Mouse (Mus musculus): ENCODE data around the gene Lbr. TPM values are rescaled to one million over a fixed set of nuclear protein-coding genes. Genes with fewer than 3 reads are reported as not detected.

Gene Lbr
- polyA plus RNA-seq, 1 experiment, result 5.8 TPM

DNA sequence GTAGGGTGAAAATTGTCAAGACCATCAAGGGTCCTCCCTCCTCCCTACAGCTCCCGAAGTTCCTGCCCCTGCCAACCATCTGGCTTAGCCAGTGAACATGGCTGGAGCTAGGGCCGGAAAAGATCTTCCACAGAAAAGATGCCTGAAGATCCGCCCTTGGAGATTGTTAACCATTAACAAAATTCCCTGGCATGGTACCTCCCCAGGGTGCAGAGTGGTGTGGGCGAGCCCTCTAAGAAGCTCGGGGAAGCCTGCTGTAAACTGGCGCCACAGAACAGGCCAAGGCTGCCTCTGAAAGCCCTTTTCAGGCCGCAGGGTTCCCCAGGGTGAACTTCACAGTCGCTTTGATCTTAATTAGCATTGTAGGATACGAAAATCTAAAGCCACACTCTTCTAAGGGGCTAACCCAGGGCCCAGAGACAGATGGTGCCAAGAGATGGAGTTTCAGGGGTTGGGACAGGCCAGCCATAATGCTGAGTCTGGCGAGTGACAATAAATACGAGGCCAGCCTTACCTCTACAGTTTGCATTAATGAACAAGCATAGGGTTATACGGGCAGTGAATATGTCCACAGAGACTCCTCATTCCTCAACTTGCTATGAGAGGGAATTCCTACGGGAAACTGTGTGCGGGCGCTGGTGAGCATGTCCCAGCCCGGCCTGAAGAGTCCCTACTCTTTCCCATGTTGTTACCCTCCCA, 20.0 kb upstream of the Lbr start:
- Histone ChIP-seq H3K4me1 (ENCODE audit: control insufficient read depth, insufficient read depth, insufficient read length, low read length) (no peaks in the 10 kb centered on the region), H3K4me3 (ENCODE audit: insufficient read depth, low read depth, low read length) (no peak overlapping the region), H3K27ac (replicated peaks; ENCODE audit: low read depth, low read length) (no peak overlapping the region)

- Histone ChIP-seq H3K4me3 (ENCODE audit: insufficient read depth, low read depth, low read length) (no peak overlapping the region), H3K27ac (replicated peaks; ENCODE audit: low read depth, low read length) (peak overlapping the region; percentile 75), H3K4me1 (ENCODE audit: control insufficient read depth, insufficient read depth, insufficient read length, low read length) (no peaks in the 10 kb centered on the region)
Observed at GRCm38 (mm10) chr1:181861181-181861902, 18.5 kb upstream of the Lbr start.

DNA sequence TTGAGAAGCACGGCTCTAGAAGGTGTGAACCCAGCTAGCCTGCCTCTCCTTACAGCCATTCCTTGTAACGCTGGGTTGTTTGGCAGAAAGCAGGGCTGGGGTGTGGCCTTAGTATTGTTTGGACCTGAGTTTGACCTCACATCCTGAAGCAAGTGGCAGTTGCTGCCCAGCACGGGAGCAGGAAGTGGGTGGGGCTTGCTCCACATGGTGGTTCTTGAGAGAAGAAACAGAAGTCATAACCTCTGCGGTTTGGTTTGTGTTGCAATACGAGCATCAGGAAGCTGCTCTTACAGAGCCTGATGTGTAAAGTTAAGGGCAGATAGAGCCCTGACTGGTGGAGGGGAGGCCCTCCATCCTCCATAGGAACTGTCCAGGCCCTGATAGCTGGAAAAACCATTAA, 17.8 kb upstream of the Lbr start:
- H3K27ac ChIP-seq (replicated peaks; ENCODE audit: low read depth, low read length), result peak overlapping the region; percentile 92
- H3K4me1 ChIP-seq (ENCODE audit: control insufficient read depth, insufficient read depth, insufficient read length, low read length), result no peaks in the 10 kb centered on the region
- H3K4me3 ChIP-seq (ENCODE audit: insufficient read depth, low read depth, low read length), result no peak overlapping the region

- Histone ChIP-seq H3K4me1 (ENCODE audit: control insufficient read depth, insufficient read depth, insufficient read length, low read length) (peaks cover 6% of the 10 kb centered on the region; the same call in 1 of the 2 replicates), H3K27ac (replicated peaks; ENCODE audit: low read depth, low read length) (no peak overlapping the region), H3K4me3 (ENCODE audit: insufficient read depth, low read depth, low read length) (no peak overlapping the region)
Observed at GRCm38 (mm10) chr1:181856329-181856728, 13.5 kb upstream of the Lbr start.

GRCm38 (mm10) chr1:181854829-181855228, 12.0 kb upstream of the Lbr start:
- H3K4me3 ChIP-seq (ENCODE audit: insufficient read depth, low read depth, low read length), result no peak overlapping the region
- peaks cover 9% of the 10 kb centered on the region; the same call in 1 of the 2 replicates for H3K4me1 ChIP-seq (ENCODE audit: control insufficient read depth, insufficient read depth, insufficient read length, low read length)

DNA sequence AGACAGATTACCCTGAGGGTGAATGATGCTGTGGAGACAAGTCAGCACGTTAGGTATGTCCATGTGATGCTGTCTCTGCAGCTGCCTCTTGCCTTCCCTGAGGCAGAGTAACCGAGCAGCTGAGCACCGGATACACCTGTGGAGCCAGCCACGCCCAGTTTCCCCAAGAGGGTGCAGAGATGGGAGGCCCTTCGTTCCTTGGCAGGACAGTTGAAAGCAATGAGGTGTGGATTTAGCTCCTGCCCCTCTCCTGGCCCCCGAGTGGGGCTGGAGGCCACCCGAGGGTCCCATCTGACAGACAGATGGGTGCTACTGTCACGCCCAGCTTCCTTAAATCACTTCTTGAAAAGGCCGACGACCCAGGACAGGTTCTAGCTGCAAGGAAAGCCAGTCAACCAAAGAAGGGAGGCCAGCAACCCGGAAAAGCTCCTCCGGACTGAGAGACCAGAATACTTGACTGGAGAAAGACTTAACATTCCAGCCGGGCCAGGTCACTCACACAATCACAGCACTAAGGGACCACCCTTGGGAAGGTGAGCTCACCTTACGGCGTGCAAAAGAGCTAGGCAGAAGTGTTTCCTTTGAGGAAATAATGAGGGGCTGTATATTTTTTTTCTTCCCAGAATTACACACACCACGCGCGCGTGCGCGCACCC, 10.4 kb upstream of the Lbr start:
- Histone ChIP-seq H3K27ac (replicated peaks; ENCODE audit: low read depth, low read length) (peak overlapping the region; percentile 93), H3K4me3 (ENCODE audit: insufficient read depth, low read depth, low read length) (peak overlapping the region; percentile 46), H3K4me1 (ENCODE audit: control insufficient read depth, insufficient read depth, insufficient read length, low read length) (peaks cover 9% of the 10 kb centered on the region; the same call in 1 of the 2 replicates)

More at GRCm38 (mm10) chr1:181854829-181855228, 12.0 kb upstream of the Lbr start:
- no peak overlapping the region for H3K27ac ChIP-seq (replicated peaks; ENCODE audit: low read depth, low read length)

DNA sequence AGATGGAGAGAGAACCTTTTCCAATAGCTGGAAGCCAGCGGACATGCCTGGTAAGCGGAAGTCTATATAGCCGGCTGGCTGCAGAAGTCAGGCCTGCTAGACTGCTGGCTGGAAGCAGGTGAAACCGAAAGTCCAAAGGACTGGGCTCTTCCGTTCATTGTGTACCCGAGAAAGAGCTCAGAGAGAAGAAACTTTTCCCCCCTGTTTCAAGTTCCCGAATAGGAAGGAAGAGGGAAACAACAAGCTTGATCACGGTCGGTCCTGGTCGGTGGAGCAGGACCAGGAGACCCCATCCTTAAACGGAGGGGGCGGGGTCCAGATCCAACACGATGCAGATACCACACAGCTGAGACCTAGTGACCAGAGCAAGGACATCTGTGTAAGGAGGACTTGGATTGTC, 9.6 kb upstream of the Lbr start:
- Histone ChIP-seq H3K4me1 (ENCODE audit: control insufficient read depth, insufficient read depth, insufficient read length, low read length) (peaks cover 9% of the 10 kb centered on the region; the same call in 1 of the 2 replicates), H3K4me3 (ENCODE audit: insufficient read depth, low read depth, low read length) (peak overlapping the region; percentile 61), H3K27ac (replicated peaks; ENCODE audit: low read depth, low read length) (peak overlapping the region; percentile 97)

- Histone ChIP-seq H3K4me1 (ENCODE audit: control insufficient read depth, insufficient read depth, insufficient read length, low read length) (peaks cover 9% of the 10 kb centered on the region; the same call in 1 of the 2 replicates), H3K4me3 (ENCODE audit: insufficient read depth, low read depth, low read length) (peak overlapping the region; percentile 26; the same call in 1 of the 2 replicates), H3K27ac (replicated peaks; ENCODE audit: low read depth, low read length) (peak overlapping the region; percentile 75)
Observed at GRCm38 (mm10) chr1:181851521-181852310, 8.9 kb upstream of the Lbr start.

DNA sequence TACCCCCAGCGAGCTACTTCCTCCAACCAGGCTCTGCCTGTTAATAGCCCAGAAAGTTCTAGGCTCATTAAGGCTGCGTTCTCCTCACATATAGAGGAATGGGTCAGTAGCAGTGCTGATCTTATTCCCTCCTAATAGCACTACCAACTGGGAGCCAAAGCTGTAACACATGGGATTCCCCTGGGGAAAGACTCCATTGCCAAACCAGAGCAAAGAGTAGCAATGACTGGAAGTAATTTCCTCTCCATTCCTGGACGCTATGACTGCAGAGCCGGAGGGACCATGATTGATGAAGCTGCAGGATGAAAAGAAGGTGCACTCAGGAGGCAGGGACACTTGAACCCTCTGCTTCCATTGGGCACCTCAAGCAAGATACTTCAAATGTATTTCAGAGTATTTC, 7.6 kb upstream of the Lbr start:
- Histone ChIP-seq H3K4me1 (ENCODE audit: control insufficient read depth, insufficient read depth, insufficient read length, low read length) (peaks cover 9% of the 10 kb centered on the region; the same call in 1 of the 2 replicates), H3K27ac (replicated peaks; ENCODE audit: low read depth, low read length) (no peak overlapping the region), H3K4me3 (ENCODE audit: insufficient read depth, low read depth, low read length) (no peak overlapping the region)

- Histone ChIP-seq H3K27ac (replicated peaks; ENCODE audit: low read depth, low read length) (no peak overlapping the region), H3K4me3 (ENCODE audit: insufficient read depth, low read depth, low read length) (no peak overlapping the region), H3K4me1 (ENCODE audit: control insufficient read depth, insufficient read depth, insufficient read length, low read length) (peaks cover 9% of the 10 kb centered on the region; the same call in 1 of the 2 replicates)
Observed at GRCm38 (mm10) chr1:181848210-181848609, 5.4 kb upstream of the Lbr start.

- Histone ChIP-seq H3K27ac (replicated peaks; ENCODE audit: low read depth, low read length) (no peak overlapping the region), H3K4me3 (ENCODE audit: insufficient read depth, low read depth, low read length) (no peak overlapping the region), H3K4me1 (ENCODE audit: control insufficient read depth, insufficient read depth, insufficient read length, low read length) (peaks cover 9% of the 10 kb centered on the region; the same call in 1 of the 2 replicates)
Observed at GRCm38 (mm10) chr1:181847396-181847795, 4.5 kb upstream of the Lbr start.

GRCm38 (mm10) chr1:181845767-181846166, 2.9 kb upstream of the Lbr start:
- Histone ChIP-seq H3K27ac (replicated peaks; ENCODE audit: low read depth, low read length) (no peak overlapping the region), H3K4me3 (ENCODE audit: insufficient read depth, low read depth, low read length) (no peak overlapping the region), H3K4me1 (ENCODE audit: control insufficient read depth, insufficient read depth, insufficient read length, low read length) (peaks cover under 1% of the 10 kb centered on the region; the same call in 1 of the 2 replicates)

DNA sequence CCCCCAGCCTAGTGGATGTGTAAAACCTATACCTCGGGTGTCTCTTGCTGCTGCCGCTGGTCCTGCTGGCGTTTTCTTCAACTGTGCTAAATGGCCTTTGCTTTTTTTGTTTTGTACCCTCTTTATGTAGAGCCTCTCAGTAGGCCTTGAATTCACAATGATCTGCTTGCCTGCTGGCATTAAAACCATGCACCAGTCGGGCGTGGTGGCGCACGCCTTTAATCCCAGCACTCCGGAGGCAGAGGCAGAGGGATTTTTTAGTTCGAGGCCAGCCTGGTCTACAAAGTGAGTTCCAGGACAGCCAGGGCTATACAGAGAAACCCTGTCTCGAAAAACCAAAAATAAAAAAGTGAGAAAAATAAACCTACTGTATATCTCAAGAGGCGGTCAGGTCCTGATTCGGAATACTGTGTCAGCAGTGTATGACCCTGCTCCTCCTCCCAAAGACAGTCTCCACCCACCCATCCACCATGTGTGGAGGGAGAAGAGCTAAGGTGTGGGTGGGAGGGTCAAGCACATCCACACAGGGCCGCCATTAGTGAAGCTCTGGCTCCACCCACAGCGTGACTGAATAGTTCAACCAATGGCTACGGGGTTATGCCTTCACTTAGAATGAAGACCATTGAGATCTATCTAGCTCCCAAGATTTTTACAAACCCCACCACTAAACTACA, 2.2 kb upstream of the Lbr start:
- Histone ChIP-seq H3K4me1 (ENCODE audit: control insufficient read depth, insufficient read depth, insufficient read length, low read length) (no peaks in the 10 kb centered on the region), H3K4me3 (ENCODE audit: insufficient read depth, low read depth, low read length) (no peak overlapping the region), H3K27ac (replicated peaks; ENCODE audit: low read depth, low read length) (no peak overlapping the region)

Measured in brown adipose tissue, adult 24 weeks (tissue).